Mouse (Mus musculus) stomach, postnatal 0 days (tissue): ENCODE data around the gene Kcnj10. TPM values are rescaled to one million over a fixed set of nuclear protein-coding genes. Genes with fewer than 3 reads are reported as not detected.

Experiments
- ATAC-seq: fragments of 200-750 bp; cut with Nextera tagmentation; 2 replicates; pipeline ENCODE4 v1.8.0; 2017; ENCODE audit not compliant: low FRiP score, low TSS enrichment
- DNase-seq: peaks from one replicate; pipeline ENCODE4 v3.0.0-alpha.2; 2016; ENCODE audit warnings: low spot score
- H3K27ac ChIP-seq: fragments of 300-500 bp; sonication (generic); replicated peaks from 2 replicates; pipeline ENCODE4 v1.5.1; 2014; ENCODE audit warnings: mild to moderate bottlenecking, control low read depth
- H3K27me3 ChIP-seq: fragments of 300-500 bp; sonication (generic); 2 replicates; pipeline ENCODE4 v1.6.1; 2014; ENCODE audit warnings: low read length; ENCODE audit not compliant: control insufficient read depth, insufficient read depth
- H3K36me3 ChIP-seq: fragments of 300-500 bp; sonication (generic); 2 replicates; pipeline ENCODE4 v1.6.1; 2014; ENCODE audit warnings: low read length, mixed read lengths; ENCODE audit not compliant: control insufficient read depth, insufficient read depth
- H3K4me1 ChIP-seq: fragments of 300-500 bp; sonication (generic); replicated peaks from 2 replicates; pipeline ENCODE4 v1.6.1; 2014; ENCODE audit warnings: antibody characterized with exemption; ENCODE audit not compliant: control insufficient read depth, insufficient read depth
- H3K4me2 ChIP-seq: fragments of 300-500 bp; sonication (generic); replicated peaks from 2 replicates; pipeline ENCODE4 v1.6.1; 2014; ENCODE audit warnings: low read depth, mild to moderate bottlenecking, control low read depth, moderate library complexity
- H3K4me3 ChIP-seq: fragments of 300-500 bp; sonication (generic); 2 replicates; pipeline ENCODE4 v1.5.1; 2014; ENCODE audit warnings: low read depth, low read length, control low read depth
- H3K9ac ChIP-seq: fragments of 300-500 bp; sonication (generic); 2 replicates; pipeline ENCODE4 v1.6.1; 2014; ENCODE audit warnings: mild to moderate bottlenecking, low read length, control low read depth, mixed read lengths
- H3K9me3 ChIP-seq: fragments of 300-500 bp; sonication (generic); 2 replicates; pipeline ENCODE4 v1.6.1; 2016; ENCODE audit warnings: low read length; ENCODE audit not compliant: control insufficient read depth
- CTCF ChIP-seq: IDR thresholded peaks from 2 replicates; pipeline ENCODE4 v1.5.1; 2016; ENCODE audit warnings: antibody characterized with exemption, low read depth, mild to moderate bottlenecking, moderate library complexity
- EP300 ChIP-seq: optimal IDR thresholded peaks from 2 replicates; pipeline ENCODE3; 2016; ENCODE audit warnings: antibody characterized with exemption
- WGBS: fragments of 180-500 bp; shearing (Covaris S2); extraction: QIAGEN DNeasy Blood & Tissue Kit; methylation state at CpG from one replicate; pipeline ENCODE4 v1.1.7; 2014; 5-methylcytosine and 5-hydroxymethylcytosine counted together
- polyA plus RNA-seq: library from polyadenylated mRNA; unstranded; fragments of >200 nt; fragmentation: Nextera tagmentation; extraction: Ambion mirVana; gene quantifications from 2 replicates; pipeline ENCODE4 v1.2.1, GENCODE M21; 2015

Gene Kcnj10
- polyA plus RNA-seq, 1 experiment from 2014 or later = 0.17 TPM

DNA sequence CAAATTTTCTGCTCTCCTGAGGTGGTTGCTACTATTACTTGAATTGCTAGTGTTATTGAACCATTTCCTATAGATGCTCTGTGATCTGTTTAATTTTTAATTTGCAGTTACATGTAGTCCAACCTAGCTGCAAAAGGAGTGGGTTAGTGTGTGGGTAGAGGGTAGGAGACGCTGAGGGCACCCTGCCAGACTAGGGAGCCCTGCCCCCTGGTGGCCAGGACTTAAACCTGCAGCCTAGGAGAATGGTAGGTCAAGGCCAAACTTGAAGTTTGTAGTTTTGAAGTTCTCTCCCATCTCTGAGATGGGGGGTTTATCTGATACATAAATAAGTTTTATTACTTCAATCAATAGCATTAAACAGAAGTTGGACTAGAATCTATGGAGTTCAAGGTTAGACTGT is 16.5 kb downstream of the Kcnj10 start:
- H3K4me2 ChIP-seq = no peak overlapping the region
- no peaks in the 10 kb centered on the region for H3K9me3 ChIP-seq
- ATAC-seq (peak; percentile 58; the same call in 1 of the 2 replicates), DNase-seq (peak; percentile 66)
- WGBS = 0% methylated on average over 1 of the region's 1 CpGs
- no peaks in the 10 kb centered on the region for H3K27me3 ChIP-seq
- H3K9ac ChIP-seq = no peak overlapping the region
- H3K36me3 ChIP-seq = no peaks in the 10 kb centered on the region
- TF ChIP-seq CTCF = peak; percentile 93
- no peak for TF ChIP-seq EP300
- H3K27ac ChIP-seq = no peak overlapping the region
- H3K4me1 ChIP-seq = no peaks in the 10 kb centered on the region
- H3K4me3 ChIP-seq = no peak overlapping the region

DNA sequence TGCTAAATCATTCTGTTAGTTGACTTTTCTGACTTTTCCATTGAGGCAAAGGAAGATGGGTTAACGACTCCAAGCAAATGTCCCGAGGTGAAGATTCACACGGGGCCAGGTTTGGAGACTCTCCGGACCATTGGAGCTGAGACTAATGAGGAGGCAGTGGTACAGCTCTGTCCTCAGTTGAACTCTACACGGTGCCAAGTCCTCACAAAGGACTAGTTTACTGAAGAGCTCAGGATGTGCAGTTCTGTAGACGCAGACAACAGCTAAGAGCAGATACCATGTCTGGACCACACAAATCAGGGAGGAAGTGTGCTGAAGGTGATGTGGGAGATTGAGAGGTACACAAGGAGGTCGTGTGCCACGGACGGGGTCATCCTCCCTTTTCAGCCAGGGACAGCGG is 17.3 kb downstream of the Kcnj10 start:
- no peak overlapping the region for H3K4me2 ChIP-seq
- 72% methylated on average over 10 of the region's 10 CpGs for WGBS

DNA sequence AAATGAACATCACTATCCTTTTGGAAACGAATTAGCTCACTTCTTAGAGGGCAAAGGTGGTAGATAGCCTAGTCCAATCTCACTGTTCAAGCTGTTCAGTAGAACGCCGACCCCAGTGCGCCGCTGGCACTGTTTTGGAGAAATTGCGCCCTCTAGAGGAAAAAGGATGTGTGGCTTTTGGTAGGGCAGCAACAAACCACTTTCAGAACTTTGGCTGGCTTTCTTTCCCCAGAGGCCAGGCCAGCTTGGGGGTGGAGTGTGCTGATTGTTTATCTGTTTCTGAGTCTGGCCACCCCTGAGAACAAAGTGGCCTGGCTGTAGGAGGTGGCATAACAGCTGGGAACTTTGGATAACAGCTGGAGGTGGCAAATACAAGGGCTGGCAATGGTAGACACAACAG is 23.7 kb downstream of the Kcnj10 start:
- Histone ChIP-seq H3K9ac (no peak overlapping the region), H3K4me2 (no peak overlapping the region), H3K27ac (no peak overlapping the region), H3K27me3 (no peaks in the 10 kb centered on the region), H3K4me3 (no peak overlapping the region), H3K36me3 (no peaks in the 10 kb centered on the region), H3K4me1 (no peaks in the 10 kb centered on the region), H3K9me3 (no peaks in the 10 kb centered on the region)
- ATAC-seq = peak; percentile 71
- 8% methylated on average over 6 of the region's 6 CpGs for WGBS
- DNase-seq = peak; percentile 61
- TF ChIP-seq EP300 (no peak), CTCF (peak; percentile 78)

More for the DNA sequence above, 17.3 kb downstream of the Kcnj10 start:
- H3K9ac ChIP-seq = no peak overlapping the region
- no peaks in the 10 kb centered on the region for H3K4me1 ChIP-seq
- no peak for DNase-seq
- no peaks in the 10 kb centered on the region for H3K36me3 ChIP-seq
- no peak for ATAC-seq
- no peaks in the 10 kb centered on the region for H3K9me3 ChIP-seq
- H3K27me3 ChIP-seq = no peaks in the 10 kb centered on the region
- TF ChIP-seq CTCF = no peak
- TF ChIP-seq EP300 = no peak
- H3K4me3 ChIP-seq = no peak overlapping the region
- H3K27ac ChIP-seq = no peak overlapping the region

DNA sequence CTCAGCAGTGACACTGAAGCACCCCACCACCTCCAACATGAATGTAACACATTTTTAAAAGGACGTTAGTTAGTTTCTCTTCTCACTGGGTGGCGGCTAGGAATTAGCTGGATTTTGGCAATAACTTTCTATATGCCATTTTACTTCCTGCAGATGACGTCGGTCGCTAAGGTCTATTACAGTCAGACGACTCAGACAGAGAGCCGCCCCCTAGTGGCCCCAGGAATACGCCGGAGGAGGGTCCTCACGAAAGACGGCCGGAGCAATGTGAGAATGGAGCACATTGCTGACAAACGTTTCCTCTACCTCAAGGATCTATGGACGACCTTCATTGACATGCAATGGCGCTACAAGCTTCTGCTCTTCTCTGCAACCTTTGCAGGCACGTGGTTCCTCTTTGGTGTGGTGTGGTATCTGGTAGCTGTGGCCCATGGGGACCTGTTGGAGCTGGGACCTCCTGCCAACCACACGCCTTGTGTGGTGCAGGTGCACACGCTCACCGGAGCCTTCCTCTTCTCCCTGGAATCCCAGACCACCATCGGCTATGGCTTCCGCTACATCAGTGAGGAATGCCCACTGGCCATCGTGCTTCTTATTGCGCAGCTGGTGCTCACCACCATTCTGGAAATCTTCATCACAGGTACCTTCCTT is 27.9 kb downstream of the Kcnj10 start:
- DNase-seq (peak; percentile 63), ATAC-seq (peak; percentile 62)
- Histone ChIP-seq H3K4me3 (no peak overlapping the region), H3K36me3 (no peaks in the 10 kb centered on the region), H3K9ac (no peak overlapping the region), H3K4me2 (peak overlapping the region; percentile 35; the same call in 1 of the 2 replicates), H3K27ac (no peak overlapping the region), H3K4me1 (no peaks in the 10 kb centered on the region), H3K27me3 (no peaks in the 10 kb centered on the region), H3K9me3 (no peaks in the 10 kb centered on the region)
- WGBS = 24% methylated on average over 23 of the region's 23 CpGs
- peak; percentile 71 for TF ChIP-seq CTCF
- no peak for TF ChIP-seq EP300

DNA sequence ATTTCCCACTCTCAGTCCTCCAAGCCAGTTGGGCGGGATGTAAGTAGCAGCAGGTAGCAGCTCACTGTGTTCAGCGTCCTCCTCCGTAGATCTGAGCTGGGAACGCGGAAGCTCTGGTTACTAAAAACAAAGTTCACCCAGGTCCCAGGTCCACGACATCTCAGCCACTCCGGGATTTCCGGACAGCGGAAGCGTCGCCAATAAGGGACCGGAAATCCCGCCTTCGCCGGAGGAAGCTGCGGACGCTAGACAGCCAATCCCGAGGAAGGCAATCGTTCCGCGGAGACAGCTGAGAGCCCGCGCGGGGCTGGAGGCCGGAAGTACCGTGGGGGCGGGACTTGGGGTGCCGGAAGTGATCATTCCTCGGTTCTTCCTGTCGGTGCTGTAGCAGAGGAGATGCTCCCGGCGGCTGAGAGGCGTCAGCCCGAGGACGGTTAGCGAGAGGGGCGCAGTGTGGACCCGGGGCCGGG is 35.2 kb downstream of the Kcnj10 start, which contains the start of gene Pigm:
Pigm (plus strand) TSS at position 349 of the 470 bp plus-strand sequence.
- DNase-seq (peak; percentile 99), ATAC-seq (peak; percentile 99)
- no peaks in the 10 kb centered on the region for H3K9me3 ChIP-seq
- no peaks in the 10 kb centered on the region; the same call in 1 of the 2 replicates for H3K36me3 ChIP-seq
- 0 out of 2 replicates have a peak, but pooled peaks cover 4% of the 10 kb centered on the region for H3K4me1 ChIP-seq
- H3K9ac ChIP-seq = peak within 1 kb of the TSS; percentile 92
- no peaks in the 10 kb centered on the region for H3K27me3 ChIP-seq
- H3K4me2 ChIP-seq = peak within 1 kb of the TSS; percentile 96
- under 1% methylated on average over 39 of the region's 39 CpGs for WGBS
- peak within 1 kb of the TSS; percentile 88 for H3K4me3 ChIP-seq
- peak within 1 kb of the TSS; percentile 85 for H3K27ac ChIP-seq
- TF ChIP-seq EP300 = peak; percentile 85
- TF ChIP-seq CTCF = no peak

DNA sequence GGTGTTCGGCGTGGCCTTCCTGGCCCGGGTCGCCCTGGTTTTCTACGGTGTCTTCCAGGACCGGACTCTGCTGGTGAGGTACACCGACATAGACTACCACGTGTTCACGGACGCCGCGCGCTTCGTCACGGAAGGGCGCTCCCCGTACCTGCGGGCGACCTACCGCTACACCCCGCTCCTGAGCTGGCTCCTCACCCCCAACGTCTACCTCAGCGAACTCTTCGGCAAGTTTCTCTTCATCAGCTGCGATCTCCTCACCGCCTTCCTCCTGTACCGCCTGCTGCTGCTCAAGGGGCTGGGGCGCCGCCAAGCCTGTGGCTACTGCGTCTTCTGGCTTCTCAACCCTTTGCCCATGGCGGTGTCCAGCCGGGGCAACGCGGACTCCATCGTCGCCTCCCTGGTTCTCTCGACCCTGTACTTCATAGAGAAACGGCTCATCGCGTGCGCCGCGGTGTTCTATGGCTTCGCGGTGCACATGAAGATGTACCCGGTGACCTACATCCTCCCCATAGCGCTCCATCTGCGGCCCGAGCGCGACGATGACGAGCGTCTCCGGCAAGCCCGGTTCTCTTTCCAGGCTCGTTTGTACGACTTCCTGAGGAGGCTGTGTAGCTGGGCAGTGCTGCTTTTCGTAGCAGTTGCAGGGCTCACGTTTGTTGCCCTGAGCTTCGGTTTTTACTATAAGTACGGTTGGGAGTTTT is 35.9 kb downstream of the Kcnj10 start:
- H3K27me3 ChIP-seq = no peaks in the 10 kb centered on the region
- peak; percentile 53 for ATAC-seq
- H3K9me3 ChIP-seq = no peaks in the 10 kb centered on the region
- 0 out of 2 replicates have a peak, but pooled peaks cover 4% of the 10 kb centered on the region for H3K4me1 ChIP-seq
- H3K27ac ChIP-seq = peak overlapping the region; percentile 85
- TF ChIP-seq EP300 (no peak), CTCF (no peak)
- H3K4me2 ChIP-seq = peak overlapping the region; percentile 96
- peak overlapping the region; percentile 92 for H3K9ac ChIP-seq
- H3K36me3 ChIP-seq = no peaks in the 10 kb centered on the region; the same call in 1 of the 2 replicates
- peak; percentile 47 for DNase-seq
- H3K4me3 ChIP-seq = peak overlapping the region; percentile 88
- WGBS = 2% methylated on average over 62 of the region's 62 CpGs
